Mouse (Mus musculus) G1E (cell line): ENCODE measurements around the gene Rftn1.

ENCODE experiments used
- CTCF ChIP-seq: IDR thresholded peaks from 2 replicates; pipeline ENCODE4 v1.5.1; 2012; ENCODE audit warnings: low read depth, low read length, inconsistent platforms, mixed read lengths
- GATA2 ChIP-seq: IDR thresholded peaks from 2 replicates; pipeline ENCODE4 v1.6.1; 2012; ENCODE audit warnings: low read depth, low read length, inconsistent platforms, borderline replicate concordance
- POLR2AphosphoS5 ChIP-seq: IDR thresholded peaks from 2 replicates; pipeline ENCODE4 v1.6.1; 2012; ENCODE audit warnings: low read depth, low read length, inconsistent platforms; ENCODE audit not compliant: insufficient replicate concordance
- TAL1 ChIP-seq: conservative IDR thresholded peaks from 2 replicates; pipeline ENCODE4 v1.6.1; 2012; ENCODE audit warnings: low read depth, low read length, inconsistent platforms, mixed read lengths

DNA sequence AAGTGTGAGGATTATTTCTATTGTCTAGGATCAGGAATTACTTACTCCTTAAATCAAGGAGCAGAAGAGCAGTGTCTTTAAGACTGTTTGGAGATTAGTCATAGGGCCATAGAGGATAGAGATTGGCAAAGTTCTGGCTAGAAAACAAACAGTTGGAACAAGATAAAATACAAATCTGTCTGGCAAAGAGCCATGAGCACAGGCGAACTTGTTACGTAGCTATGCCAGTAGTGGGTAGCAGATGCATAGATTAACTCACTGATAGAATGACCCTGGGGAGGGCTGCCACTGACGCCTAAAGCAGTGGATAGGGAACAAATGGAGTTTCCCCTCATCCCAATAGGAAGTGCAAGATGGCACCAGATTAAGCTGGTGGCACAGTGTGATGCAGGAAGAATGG, 97.1 kb downstream of the Rftn1 start:
- TF ChIP-seq CTCF = no peak
- TF ChIP-seq POLR2AphosphoS5 = no peak
- no peak for TF ChIP-seq TAL1
- TF ChIP-seq GATA2 = no peak
